Mouse (Mus musculus) liver, embryonic 14.5 days (tissue): ENCODE results near the gene 5031439G07Rik.

ENCODE experiments used
- CTCF ChIP-seq: IDR thresholded peaks from 2 replicates; pipeline ENCODE4 v1.5.1; 2016; ENCODE audit warnings: antibody characterized with exemption, low read depth, control low read depth
- EP300 ChIP-seq: IDR thresholded peaks from 2 replicates; pipeline ENCODE4 v1.6.1; 2016; ENCODE audit warnings: antibody characterized with exemption, low read depth

GRCm38 (mm10) chr15:84896664-84897063 is 91.7 kb downstream of the 5031439G07Rik start:
- no peak for TF ChIP-seq CTCF
- no peak for TF ChIP-seq EP300
